Mouse (Mus musculus) embryonic stem cell, embryonic (primary cell): ENCODE measurements at regions not wholly inside any gene's neighbourhood (a gene's known extent, or its start where the extent isn't known, plus 50 kb on each side); places are given as distances from the start of the nearest gene placed in this dataset.

Experiments
- CTCF ChIA-PET, 4 experiments: fragments of 300-600 bp in 2 of 4; fragments of 350-600 bp in 2 of 4; sonication (Branson Sonifier 250); formaldehyde crosslinking; loops; one replicate each; lab custom pipeline; 2022; ENCODE audit warnings: inconsistent platforms in 2 of 4; lab: Charles Lee
- POLR2A ChIA-PET, 4 experiments: fragments of 300-600 bp in 2 of 4; fragments of 350-600 bp in 2 of 4; sonication (Branson Sonifier 250); formaldehyde crosslinking; loops; one replicate each; lab custom pipeline; 2022; ENCODE audit warnings: antibody characterized with exemption in 4 of 4, inconsistent platforms in 1 of 4; lab: Charles Lee

- POLR2A ChIA-PET, result no interaction called here
- CTCF ChIA-PET, result no interaction called here
Observed at GRCm38 (mm10) chr14:80559950-80560349, 576.1 kb downstream of the Olfm4 start.
